Mouse (Mus musculus) megakaryocyte, adult 5-6 weeks (primary cell): ENCODE data around the gene Efs. TPM values are rescaled to one million over a fixed set of nuclear protein-coding genes. Genes with fewer than 3 reads are reported as not detected.
"Not testable (repeated sequence)": the region's sequence is repeated elsewhere in the genome, so short reads cannot be mapped to it uniquely, and the experiment has no call there.

ENCODE experiments used
- ATAC-seq: 2 replicates; pipeline ENCODE4 v1.8.0; 2016; ENCODE audit warnings: mild to moderate bottlenecking, inconsistent platforms; ENCODE audit not compliant: poor library complexity, severe bottlenecking
- total RNA-seq, 2 experiments: library from RNA; stranded (forward) in 1 of 2; stranded (reverse) in 1 of 2; fragments of 153-499, 151-499 nt in 1 of 2; fragments of 221-1000, 200-1000 nt in 1 of 2; gene quantifications; 2 replicates each; pipeline versions ENCODE4 v1.2.3 to v1.2.4; 2015 to 2017

Efs gene
- total RNA-seq, 2 experiments from 2014 or later, result not detected

DNA sequence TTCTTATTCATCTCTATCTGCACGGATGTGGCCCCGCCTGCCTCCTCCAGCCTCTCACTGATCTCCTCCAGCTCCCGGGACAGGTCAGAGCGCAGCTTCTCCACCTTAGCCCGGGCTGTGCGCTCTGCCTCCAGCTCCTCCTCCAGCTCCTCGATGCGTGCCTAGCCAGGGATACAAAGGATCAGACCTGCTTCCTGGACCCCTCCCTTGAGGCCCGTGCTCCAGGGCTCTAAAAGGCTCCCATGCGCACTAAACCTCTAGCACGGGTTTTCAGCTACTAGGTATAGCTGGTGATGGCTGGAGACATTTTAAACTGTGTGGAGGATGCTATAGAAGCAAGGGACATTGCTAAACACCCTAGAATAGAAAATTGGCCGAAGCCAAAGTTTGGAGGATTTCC, 24.6 kb upstream of the Efs start:
- ATAC-seq, result no peak

GRCm38 (mm10) chr14:54948781-54949180, 22.9 kb upstream of the Efs start:
- ATAC-seq, result no peak

- not testable (repeated sequence) for ATAC-seq
Measured at GRCm38 (mm10) chr14:54947008-54947407, 21.1 kb upstream of the Efs start.

- no peak for ATAC-seq
Measured at GRCm38 (mm10) chr14:54945975-54946704, 20.2 kb upstream of the Efs start.

GRCm38 (mm10) chr14:54944939-54945338, 19.0 kb upstream of the Efs start:
- ATAC-seq, result no peak

DNA sequence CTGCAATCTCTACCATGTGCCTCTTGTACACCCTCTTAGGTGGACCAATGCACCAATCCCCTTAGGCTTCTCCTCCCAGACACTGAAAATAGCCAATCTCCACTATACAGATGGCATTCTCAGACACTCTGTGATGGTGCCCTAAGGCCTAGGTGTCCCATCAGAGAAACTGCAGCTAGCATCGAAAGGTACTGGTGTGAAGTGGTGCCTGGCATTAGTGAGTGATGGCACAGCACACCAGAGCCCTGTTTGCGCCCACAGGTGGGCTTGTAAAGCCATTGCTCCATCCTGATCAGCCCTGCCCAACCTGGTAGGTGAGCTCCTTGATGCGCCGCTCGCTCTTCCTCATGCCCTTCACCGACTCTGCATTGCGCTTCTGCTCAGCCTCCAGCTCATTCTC, 18.0 kb upstream of the Efs start:
- ATAC-seq, result no peak

- ATAC-seq, result no peak
Measured at GRCm38 (mm10) chr14:54942479-54942878, 16.6 kb upstream of the Efs start.

DNA sequence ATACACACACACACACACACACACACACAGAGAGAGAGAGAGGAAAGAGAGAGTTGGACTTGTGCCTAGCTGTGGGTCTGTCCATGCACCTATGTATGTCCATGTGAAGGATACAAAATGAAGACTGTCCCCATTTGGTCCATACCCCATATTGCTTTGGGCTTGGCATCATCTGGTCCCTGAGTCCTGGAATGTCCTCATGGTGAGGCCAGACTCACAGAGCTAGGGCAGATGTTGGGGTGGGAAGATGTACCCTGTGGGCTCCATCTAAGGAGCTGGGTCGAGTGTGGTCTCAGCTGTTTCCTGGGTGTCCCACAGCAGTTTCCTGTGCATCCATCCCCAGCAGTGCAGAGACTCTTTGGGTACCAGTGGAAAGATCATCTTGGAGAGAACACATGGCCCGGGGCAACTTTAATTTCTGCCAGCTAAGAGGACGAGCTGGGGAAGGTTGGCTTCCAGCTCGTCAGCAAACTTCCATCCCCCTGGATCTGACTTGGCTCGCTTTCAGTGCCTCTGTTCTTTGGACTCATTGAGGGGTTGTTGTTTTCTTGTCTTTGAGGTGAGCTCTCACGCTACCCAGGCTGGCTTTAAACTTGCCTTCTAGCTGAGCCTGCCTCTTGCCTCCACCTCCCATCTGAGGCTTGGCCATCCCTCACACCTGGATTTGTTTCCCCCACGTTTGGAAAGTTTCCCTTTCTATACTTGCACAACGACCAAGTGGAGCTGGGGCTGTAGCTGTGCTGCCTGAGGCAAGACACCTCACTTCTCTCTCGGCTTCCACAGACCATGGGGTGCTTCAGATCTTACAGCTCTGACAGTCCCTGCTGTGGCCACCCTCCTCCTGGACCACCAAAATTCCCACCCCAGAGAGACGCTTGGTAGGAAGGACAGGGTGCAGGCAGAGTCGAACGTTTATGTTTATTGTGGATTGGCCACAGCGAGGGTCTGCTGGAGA, 15.4 kb upstream of the Efs start:
- no peak for ATAC-seq

- ATAC-seq, result no peak
Measured at GRCm38 (mm10) chr14:54940176-54940530, 14.2 kb upstream of the Efs start.

- ATAC-seq, result peak; percentile 75
Measured at GRCm38 (mm10) chr14:54939434-54940175, 13.7 kb upstream of the Efs start.

- no peak for ATAC-seq
Measured at GRCm38 (mm10) chr14:54938431-54939219, 12.7 kb upstream of the Efs start.

GRCm38 (mm10) chr14:54937361-54938182, 11.6 kb upstream of the Efs start:
- no peak for ATAC-seq

GRCm38 (mm10) chr14:54936831-54937160, 10.9 kb upstream of the Efs start:
- ATAC-seq, result no peak

DNA sequence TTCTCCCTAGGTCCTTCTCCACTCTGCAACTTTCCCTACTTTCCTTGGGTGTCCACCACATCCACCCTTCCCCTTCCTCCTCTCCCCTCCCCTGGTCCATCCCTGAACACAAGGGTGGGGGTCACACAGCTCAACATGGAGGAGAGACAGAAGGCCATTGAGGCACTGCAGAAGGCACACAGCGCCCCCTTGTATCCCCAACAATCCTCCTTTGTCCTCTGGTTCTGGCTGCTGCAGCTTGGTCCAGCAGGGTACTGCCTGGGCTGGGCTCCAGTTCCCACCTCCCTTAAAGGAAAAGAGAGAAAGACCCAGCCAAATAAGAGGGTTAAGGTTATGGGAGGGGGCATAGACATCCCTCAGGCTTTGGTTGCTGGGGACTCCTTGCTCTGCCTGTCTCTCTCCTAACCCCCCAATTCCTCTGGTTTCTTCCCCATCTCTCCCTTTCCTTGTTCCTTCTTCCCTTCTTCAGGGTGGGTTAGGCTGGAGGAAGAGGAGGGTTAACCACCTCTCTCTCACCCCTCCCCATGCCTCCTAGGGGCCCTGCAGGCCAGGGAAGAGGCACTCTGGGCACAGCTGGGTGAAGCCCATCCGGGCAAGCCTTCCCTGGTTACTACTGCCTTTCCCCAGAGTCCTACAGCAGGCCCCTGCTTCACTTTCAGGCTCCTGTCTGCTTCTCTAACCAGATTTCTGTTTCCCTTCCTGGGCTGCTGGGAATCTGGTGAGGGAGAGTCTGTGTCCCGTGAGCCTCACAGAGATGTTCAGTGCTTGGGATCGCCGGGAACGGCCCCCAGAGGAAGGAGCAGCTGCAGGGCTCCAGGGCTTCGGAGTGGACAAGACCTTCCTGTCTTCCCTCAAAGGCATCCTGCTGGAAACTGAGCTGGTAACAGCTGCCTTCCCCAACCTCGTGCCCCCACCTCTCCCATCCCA, 10.2 kb upstream of the Efs start, which contains the start of gene Cmtm5:
TSS of gene Cmtm5 (plus strand) at position 358 of the 927 bp plus-strand sequence.
- ATAC-seq, result no peak

- no peak for ATAC-seq
Measured at GRCm38 (mm10) chr14:54932645-54933150, 6.8 kb upstream of the Efs start, which contains the start of gene Il25. Gene Il25 (plus strand): TSS chr14:54932695.

- no peak for ATAC-seq
Measured at GRCm38 (mm10) chr14:54930431-54930830, 4.5 kb upstream of the Efs start.

DNA sequence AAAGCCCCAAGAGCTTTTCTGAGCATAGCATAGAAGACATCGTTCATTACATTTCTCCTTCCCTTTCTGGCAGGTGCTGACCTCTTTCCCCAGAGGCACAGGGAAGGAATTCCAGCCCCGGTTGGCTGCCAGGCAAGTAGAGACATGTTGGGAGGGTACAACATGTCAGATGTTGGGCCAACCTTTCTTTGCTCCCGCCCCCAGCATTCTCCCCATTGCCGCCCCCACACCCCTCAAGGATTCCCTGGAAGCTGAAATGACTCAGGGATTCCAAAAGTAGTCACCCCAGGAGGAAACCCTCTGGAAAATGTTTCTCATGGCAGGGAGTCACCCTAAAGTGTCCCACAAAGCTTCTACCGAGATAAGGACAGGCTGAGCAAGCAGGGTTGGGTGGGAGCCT, 3.9 kb upstream of the Efs start:
- ATAC-seq, result no peak

GRCm38 (mm10) chr14:54927296-54927695, 1.4 kb upstream of the Efs start:
- no peak for ATAC-seq
